Mouse (Mus musculus) megakaryocyte, embryonic 14.5 days (primary cell): ENCODE data around the gene Usp54.

Source experiments
- FLI1 ChIP-seq: IDR thresholded peaks from 2 replicates; pipeline ENCODE4 v1.6.1; 2012; ENCODE audit warnings: low read length, inconsistent platforms, mixed read lengths
- GATA1 ChIP-seq: IDR thresholded peaks from 3 replicates; pipeline ENCODE4 v1.6.1; 2012; ENCODE audit warnings: mixed read lengths, low read length, inconsistent platforms, borderline replicate concordance

- no peak for TF ChIP-seq GATA1
- no peak for TF ChIP-seq FLI1
These were observed 132.4 kb downstream of the Usp54 start for GRCm38 (mm10) chr14:20508424-20508823.
